Mouse (Mus musculus) kidney, embryonic 15.5 days (tissue): Measurements from ENCODE around the gene Rbpms2. TPM values are rescaled to one million over a fixed set of nuclear protein-coding genes. Genes with fewer than 3 reads are reported as not detected.

Experiments
- ATAC-seq: fragments of 200-750 bp; cut with Nextera tagmentation; replicated peaks from 2 replicates; pipeline ENCODE4 v1.8.0; 2017; ENCODE audit warnings: moderate TSS enrichment; ENCODE audit not compliant: low FRiP score
- H3K27ac ChIP-seq: fragments of 300-500 bp; sonication (generic); 2 replicates; pipeline ENCODE4 v1.5.1; 2015; ENCODE audit warnings: mild to moderate bottlenecking, inconsistent platforms
- H3K27me3 ChIP-seq: fragments of 300-500 bp; sonication (generic); 2 replicates; pipeline ENCODE4 v1.6.1; 2015; ENCODE audit warnings: inconsistent platforms
- H3K36me3 ChIP-seq: fragments of 300-500 bp; sonication (generic); 2 replicates; pipeline ENCODE4 v1.6.1; 2015; ENCODE audit warnings: inconsistent platforms
- H3K4me1 ChIP-seq: fragments of 300-500 bp; sonication (generic); 2 replicates; pipeline ENCODE4 v1.6.1; 2015; ENCODE audit warnings: inconsistent platforms
- H3K4me2 ChIP-seq: fragments of 300-500 bp; sonication (generic); 2 replicates; pipeline ENCODE4 v1.6.1; 2015; ENCODE audit warnings: moderate library complexity, mild to moderate bottlenecking, inconsistent platforms
- H3K4me3 ChIP-seq: fragments of 300-500 bp; sonication (generic); replicated peaks from 2 replicates; pipeline ENCODE4 v1.5.1; 2015; ENCODE audit warnings: mild to moderate bottlenecking, inconsistent platforms
- H3K9ac ChIP-seq: fragments of 300-500 bp; sonication (generic); 2 replicates; pipeline ENCODE4 v1.6.1; 2015; ENCODE audit warnings: mild to moderate bottlenecking, inconsistent platforms
- H3K9me3 ChIP-seq: fragments of 300-500 bp; sonication (generic); replicated peaks from 2 replicates; pipeline ENCODE4 v1.6.1; 2016; ENCODE audit warnings: inconsistent platforms
- WGBS: fragments of 180-500 bp; shearing (Covaris S2); methylation state at CpG from one replicate; pipeline ENCODE4 v1.1.7; 2015; ENCODE audit warnings: mixed read lengths; 5-methylcytosine and 5-hydroxymethylcytosine counted together
- polyA plus RNA-seq: library from polyadenylated mRNA; unstranded; fragments of >200 nt; fragmentation: Nextera tagmentation; extraction: Ambion mirVana; gene quantifications from 2 replicates; pipeline ENCODE4 v1.2.1, GENCODE M21; 2015

Rbpms2 gene
- polyA plus RNA-seq, 1 experiment from 2014 or later, result 30.3 TPM

GRCm38 (mm10) chr9:65624266-65624665 is 5.2 kb upstream of the Rbpms2 start:
- no peak overlapping the region for H3K4me2 ChIP-seq
- no peaks in the 10 kb centered on the region for H3K9me3 ChIP-seq
- H3K4me1 ChIP-seq, result peaks cover 8% of the 10 kb centered on the region
- 73% methylated on average over 2 of the region's 2 CpGs for WGBS
- no peak overlapping the region for H3K27ac ChIP-seq
- no peak overlapping the region for H3K4me3 ChIP-seq
- no peak overlapping the region for H3K9ac ChIP-seq
- H3K27me3 ChIP-seq, result peaks cover 20% of the 10 kb centered on the region
- no peak for ATAC-seq
- no peaks in the 10 kb centered on the region for H3K36me3 ChIP-seq

GRCm38 (mm10) chr9:65629767-65630630 is 551 bp downstream of the Rbpms2 start:
- under 1% methylated on average over 46 of the region's 83 CpGs for WGBS
- H3K9me3 ChIP-seq, result no peaks in the 10 kb centered on the region
- H3K27me3 ChIP-seq, result peaks cover 38% of the 10 kb centered on the region
- peak overlapping the region; percentile 83 for H3K27ac ChIP-seq
- ATAC-seq, result peak; percentile 94
- H3K4me1 ChIP-seq, result peaks cover 29% of the 10 kb centered on the region
- H3K4me2 ChIP-seq, result peak overlapping the region; percentile 98
- peak overlapping the region; percentile 77 for H3K9ac ChIP-seq
- peak overlapping the region; percentile 77 for H3K4me3 ChIP-seq
- no peaks in the 10 kb centered on the region for H3K36me3 ChIP-seq

- Histone ChIP-seq H3K4me3 (peak overlapping the region; percentile 77), H3K9ac (peak overlapping the region; percentile 77), H3K4me1 (peaks cover 29% of the 10 kb centered on the region), H3K27me3 (peaks cover 38% of the 10 kb centered on the region), H3K4me2 (peak overlapping the region; percentile 98), H3K9me3 (no peaks in the 10 kb centered on the region), H3K27ac (peak overlapping the region; percentile 83), H3K36me3 (no peaks in the 10 kb centered on the region)
- peak; percentile 79 for ATAC-seq
- WGBS, result under 1% methylated on average over 76 of the region's 78 CpGs
These were observed 1.3 kb downstream of the Rbpms2 start for GRCm38 (mm10) chr9:65630631-65631353.

GRCm38 (mm10) chr9:65631354-65632021 is 2.0 kb downstream of the Rbpms2 start:
- no peaks in the 10 kb centered on the region for H3K36me3 ChIP-seq
- ATAC-seq, result 0 out of 2 replicates have a peak, but pooled peaks have one; percentile 10
- H3K9me3 ChIP-seq, result no peaks in the 10 kb centered on the region
- H3K27me3 ChIP-seq, result peaks cover 38% of the 10 kb centered on the region
- peak overlapping the region; percentile 77 for H3K9ac ChIP-seq
- H3K4me1 ChIP-seq, result peaks cover 29% of the 10 kb centered on the region
- peak overlapping the region; percentile 83 for H3K27ac ChIP-seq
- H3K4me3 ChIP-seq, result peak overlapping the region; percentile 77
- WGBS, result 28% methylated on average over 16 of the region's 16 CpGs
- H3K4me2 ChIP-seq, result peak overlapping the region; percentile 98

- no peaks in the 10 kb centered on the region for H3K9me3 ChIP-seq
- H3K4me3 ChIP-seq, result no peak overlapping the region
- no peak overlapping the region for H3K4me2 ChIP-seq
These were observed 6.3 kb downstream of the Rbpms2 start for GRCm38 (mm10) chr9:65635766-65636165.

GRCm38 (mm10) chr9:65636926-65637325 is 7.5 kb downstream of the Rbpms2 start:
- 88% methylated on average over 4 of the region's 4 CpGs for WGBS

More at GRCm38 (mm10) chr9:65635766-65636165, 6.3 kb downstream of the Rbpms2 start:
- H3K4me1 ChIP-seq, result peaks cover 44% of the 10 kb centered on the region
- H3K36me3 ChIP-seq, result no peaks in the 10 kb centered on the region
- no peak for ATAC-seq
- 79% methylated on average over 1 of the region's 1 CpGs for WGBS
- H3K27me3 ChIP-seq, result peaks cover 16% of the 10 kb centered on the region
- H3K9ac ChIP-seq, result no peak overlapping the region
- no peak overlapping the region for H3K27ac ChIP-seq

GRCm38 (mm10) chr9:65639065-65639464 is 9.6 kb downstream of the Rbpms2 start:
- Histone ChIP-seq H3K4me3 (no peak overlapping the region), H3K9me3 (no peaks in the 10 kb centered on the region), H3K4me2 (no peak overlapping the region), H3K36me3 (no peaks in the 10 kb centered on the region), H3K27me3 (no peaks in the 10 kb centered on the region), H3K9ac (no peak overlapping the region), H3K4me1 (peaks cover 43% of the 10 kb centered on the region), H3K27ac (peak overlapping the region; percentile 33; the same call in 1 of the 2 replicates)
- 49% methylated on average over 5 of the region's 5 CpGs for WGBS
- no peak for ATAC-seq

More at GRCm38 (mm10) chr9:65636926-65637325, 7.5 kb downstream of the Rbpms2 start:
- Histone ChIP-seq H3K9ac (no peak overlapping the region), H3K27ac (no peak overlapping the region), H3K27me3 (peaks cover 4% of the 10 kb centered on the region), H3K9me3 (no peaks in the 10 kb centered on the region), H3K4me3 (no peak overlapping the region), H3K4me2 (no peak overlapping the region), H3K4me1 (peaks cover 43% of the 10 kb centered on the region), H3K36me3 (no peaks in the 10 kb centered on the region)
- ATAC-seq, result no peak

- H3K4me2 ChIP-seq, result peak overlapping the region; percentile 41; the same call in 1 of the 2 replicates
- H3K27ac ChIP-seq, result peak overlapping the region; percentile 39
These were observed 11.5 kb downstream of the Rbpms2 start for GRCm38 (mm10) chr9:65640838-65641410.

GRCm38 (mm10) chr9:65641446-65642052 is 12.1 kb downstream of the Rbpms2 start:
- Histone ChIP-seq H3K27me3 (no peaks in the 10 kb centered on the region), H3K9me3 (no peaks in the 10 kb centered on the region), H3K4me1 (peaks cover 58% of the 10 kb centered on the region), H3K4me2 (peak overlapping the region; percentile 41), H3K36me3 (no peaks in the 10 kb centered on the region), H3K27ac (peak overlapping the region; percentile 39; the same call in 1 of the 2 replicates), H3K4me3 (no peak overlapping the region), H3K9ac (0 out of 2 replicates have a peak overlapping the region, but pooled peaks have one; percentile 8)
- no peak for ATAC-seq
- WGBS, result 9% methylated on average over 12 of the region's 12 CpGs

More at GRCm38 (mm10) chr9:65640838-65641410, 11.5 kb downstream of the Rbpms2 start:
- no peaks in the 10 kb centered on the region for H3K36me3 ChIP-seq
- no peaks in the 10 kb centered on the region for H3K9me3 ChIP-seq
- H3K9ac ChIP-seq, result no peak overlapping the region
- H3K27me3 ChIP-seq, result no peaks in the 10 kb centered on the region
- peak; percentile 63 for ATAC-seq
- WGBS, result 5% methylated on average over 5 of the region's 5 CpGs
- H3K4me3 ChIP-seq, result no peak overlapping the region
- peaks cover 54% of the 10 kb centered on the region for H3K4me1 ChIP-seq

- H3K9me3 ChIP-seq, result no peaks in the 10 kb centered on the region
- H3K36me3 ChIP-seq, result no peaks in the 10 kb centered on the region
- no peak for ATAC-seq
- H3K4me3 ChIP-seq, result no peak overlapping the region
- H3K4me1 ChIP-seq, result peaks cover 58% of the 10 kb centered on the region
- no peak overlapping the region for H3K4me2 ChIP-seq
- no peaks in the 10 kb centered on the region for H3K27me3 ChIP-seq
- H3K27ac ChIP-seq, result no peak overlapping the region
- H3K9ac ChIP-seq, result no peak overlapping the region
These were observed 13.1 kb downstream of the Rbpms2 start for GRCm38 (mm10) chr9:65642546-65642945.

- H3K4me2 ChIP-seq, result no peak overlapping the region
- WGBS, result 91% methylated on average over 4 of the region's 4 CpGs
- H3K27me3 ChIP-seq, result no peaks in the 10 kb centered on the region
- H3K36me3 ChIP-seq, result no peaks in the 10 kb centered on the region
- H3K4me1 ChIP-seq, result peaks cover 46% of the 10 kb centered on the region
- no peaks in the 10 kb centered on the region for H3K9me3 ChIP-seq
- no peak overlapping the region for H3K4me3 ChIP-seq
- no peak overlapping the region for H3K9ac ChIP-seq
- ATAC-seq, result no peak
- no peak overlapping the region for H3K27ac ChIP-seq
These were observed 15.5 kb downstream of the Rbpms2 start for GRCm38 (mm10) chr9:65644960-65645359.
